1 mouse cellular context compared by ENCODE assay signal in the genomic region with DNA sequence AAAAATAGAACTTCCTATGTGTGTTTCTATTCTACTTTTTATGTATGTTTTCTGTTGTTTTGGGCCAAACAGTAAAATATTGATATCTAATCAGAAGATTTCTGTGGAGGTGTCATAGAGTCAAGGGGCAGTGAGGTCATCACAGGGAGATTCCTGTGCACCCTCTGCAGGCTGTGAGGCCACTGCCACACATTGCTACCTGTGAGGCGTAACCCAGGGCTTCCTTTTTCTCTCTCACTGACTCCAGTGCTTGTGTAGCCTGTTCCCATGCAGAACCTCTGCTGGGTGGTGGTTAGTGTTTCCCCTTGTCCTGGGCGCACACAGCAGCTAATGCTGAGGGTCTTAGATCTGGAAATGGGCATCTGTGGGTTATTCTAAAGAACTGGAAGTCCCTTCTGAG.
A peak's percentile ranks its signal among the peaks of the same experiment; 100 is the strongest.
TF ChIP-seq lines count a peak whose summit lies in the region.

No protein-coding gene starts in this region.

TF ChIP-seq in CH12.LX, 34 proteins besides CTCF, POLR2A, EP300 and RAD21 (continued from another document):
- TF ChIP-seq JUN (IDR thresholded peaks at IDR 0.05; ENCODE audit: insufficient read depth, low read depth, low read length) (peak; percentile 49), MXI1 (IDR thresholded peaks at IDR 0.05; ENCODE audit: low read depth, low read length) (peak; percentile 52), ZC3H11A (IDR thresholded peaks at IDR 0.05; ENCODE audit: low read depth, low read length) (no peak), SIN3A (IDR thresholded peaks at IDR 0.05; ENCODE audit: low read length) (peak; percentile 66; the same call in 1 of the 2 replicates), POLR2AphosphoS2 (IDR thresholded peaks at IDR 0.05; ENCODE audit: low read depth, low read length) (no peak), NELFE (IDR thresholded peaks at IDR 0.05; ENCODE audit: low read depth, low read length) (peak; percentile 46; the same call in 1 of the 2 replicates), JUND (conservative IDR thresholded peaks at IDR 0.05; ENCODE audit: low read depth, low read length) (peak; percentile 55; the same call in 1 of the 2 replicates), IRF4 (IDR thresholded peaks at IDR 0.05; ENCODE audit: low read depth, low read length) (no peak), BHLHE40 (IDR thresholded peaks at IDR 0.05; ENCODE audit: low read depth, low read length) (peak; percentile 35; the same call in 1 of the 2 replicates), NRF1 (IDR thresholded peaks at IDR 0.05; ENCODE audit: low read depth, low read length) (no peak), USF1 (IDR thresholded peaks at IDR 0.05; ENCODE audit: low read depth, low read length) (no peak), USF2 (conservative IDR thresholded peaks at IDR 0.05; ENCODE audit: low read depth, low read length) (no peak), KAT2A (IDR thresholded peaks at IDR 0.05; ENCODE audit: insufficient replicate concordance, low read length) (no peak), RCOR1 (conservative IDR thresholded peaks at IDR 0.05; ENCODE audit: low read depth, low read length) (no peak), E2F4 (IDR thresholded peaks at IDR 0.05; ENCODE audit: insufficient replicate concordance, low read depth, low read length) (no peak)
